Mouse (Mus musculus): ENCODE data around the gene Sipa1l3.

Sipa1l3 gene

DNA sequence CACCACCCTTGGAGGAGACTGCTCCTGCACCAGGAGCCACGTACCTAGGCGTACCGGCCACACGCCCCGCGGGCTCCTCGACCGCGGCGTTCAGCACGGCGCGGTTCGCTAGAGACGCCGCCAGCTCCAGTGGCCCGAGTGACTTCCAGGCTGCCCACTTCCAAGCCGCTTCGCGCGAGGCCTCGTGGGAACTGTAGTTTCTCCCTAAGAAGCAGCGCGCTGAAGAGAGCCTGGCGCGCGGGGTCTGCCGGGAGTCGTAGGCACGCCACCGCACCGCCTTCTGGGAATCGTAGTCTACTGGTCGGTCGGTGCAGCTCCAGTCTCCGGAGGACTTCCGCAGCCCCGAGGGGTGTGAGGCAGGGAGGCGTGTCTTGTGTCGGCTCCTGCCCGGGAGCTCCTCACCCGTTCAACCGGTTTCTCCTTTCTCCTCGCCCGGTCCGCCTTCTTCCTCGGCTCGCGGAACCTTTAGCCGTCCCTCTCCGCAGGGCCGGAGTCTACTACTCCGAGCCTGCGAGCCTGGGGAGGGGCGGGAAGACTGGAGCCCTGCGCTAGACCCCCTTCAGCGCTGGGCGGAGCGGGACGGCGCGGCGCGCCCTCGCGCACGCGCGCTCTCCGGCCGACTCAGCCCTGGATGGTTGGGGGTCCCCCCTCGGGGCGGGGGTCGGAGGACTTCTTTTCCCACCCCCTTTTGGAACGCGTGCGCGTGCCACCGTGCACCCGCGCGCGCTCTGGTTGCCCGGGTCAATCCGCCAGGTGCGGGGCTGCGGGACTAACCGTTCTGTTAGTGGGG, at the start of gene Sipa1l3:
Sipa1l3 (minus strand) TSS at position 221 of the 790 bp plus-strand sequence.
- in situ Hi-C loops (cut with MboI; ENCODE audit: unreplicated experiment in 2 of 2), result no loop called here

- in situ Hi-C loops (cut with MboI; ENCODE audit: unreplicated experiment in 2 of 2), result loop anchor here in 1 of 2 experiments (25.0 kb wide), 2 partner anchors 1076 to 1451 kb away; no protein-coding TSS in a partner anchor
Measured at GRCm38 (mm10) chr7:29563006-29563405, 44.6 kb upstream of the Sipa1l3 start.

DNA sequence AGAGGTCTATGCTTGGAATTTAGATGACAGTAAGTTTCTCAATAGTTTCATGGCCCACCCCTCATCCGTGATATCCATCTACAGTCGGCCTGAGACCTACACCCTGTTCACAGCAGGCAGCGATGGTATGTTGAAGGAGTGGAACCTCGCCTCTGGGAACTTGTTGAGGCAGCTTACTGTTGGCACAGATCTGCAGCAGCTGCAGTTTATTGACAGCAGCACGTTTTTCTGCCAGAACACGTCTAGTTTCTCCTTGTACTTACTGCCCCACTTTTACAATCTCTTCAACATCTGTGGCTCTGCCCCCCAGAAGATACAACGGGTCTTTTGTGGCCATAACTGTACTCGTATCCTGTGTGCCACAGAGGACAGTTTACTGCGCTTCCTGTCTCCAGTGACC, 42.6 kb upstream of the Sipa1l3 start:
- in situ Hi-C loops (cut with MboI; ENCODE audit: unreplicated experiment in 2 of 2), result loop anchor here in 1 of 2 experiments (25.0 kb wide), 2 partner anchors 1074 to 1449 kb away; no protein-coding TSS in a partner anchor

DNA sequence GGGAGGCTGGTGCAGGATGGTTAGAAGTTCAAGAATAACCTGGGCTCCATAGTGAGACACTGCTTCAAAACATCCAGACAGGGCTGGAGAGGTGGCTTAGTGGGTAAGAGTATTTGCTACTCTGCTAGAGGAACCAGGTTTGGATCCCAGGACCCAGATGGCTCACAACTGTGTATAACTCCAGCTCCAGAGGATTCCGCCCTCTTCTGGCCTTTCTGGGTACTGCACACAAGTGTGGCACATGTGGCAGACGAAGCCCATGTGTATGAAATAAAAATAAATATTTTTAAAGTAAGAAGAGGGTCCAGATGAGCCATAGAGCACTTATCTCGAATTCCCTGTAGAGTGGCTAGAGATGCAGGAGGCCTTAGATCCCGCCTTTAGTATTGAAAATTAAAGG, 40.8 kb upstream of the Sipa1l3 start:
- in situ Hi-C loops (cut with MboI; ENCODE audit: unreplicated experiment in 2 of 2), result loop anchor here in 1 of 2 experiments (25.0 kb wide), 2 partner anchors 1072 to 1447 kb away; no protein-coding TSS in a partner anchor

DNA sequence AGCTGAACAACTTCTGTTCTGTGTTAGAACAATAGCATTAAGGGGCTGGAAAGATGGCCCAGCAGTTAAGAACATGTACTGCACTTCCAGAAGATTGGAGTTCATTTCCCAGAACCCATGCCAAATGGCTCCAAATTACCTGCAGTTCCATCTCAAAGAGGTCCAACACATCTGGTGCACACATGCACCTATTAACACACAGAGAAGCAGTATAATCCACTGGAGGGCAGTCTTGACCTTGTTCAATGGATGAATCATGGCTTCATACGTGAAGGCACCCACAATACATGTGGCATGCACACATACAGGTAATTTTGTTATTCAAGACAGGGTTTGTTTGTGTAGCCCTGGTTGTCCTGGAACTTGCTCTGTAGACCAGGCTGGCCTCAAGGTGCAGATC, 40.3 kb upstream of the Sipa1l3 start:
- in situ Hi-C loops (cut with MboI; ENCODE audit: unreplicated experiment in 2 of 2), result loop anchor here in 1 of 2 experiments (25.0 kb wide), 2 partner anchors 1071 to 1446 kb away; no protein-coding TSS in a partner anchor

GRCm38 (mm10) chr7:29556283-29556682, 37.8 kb upstream of the Sipa1l3 start:
- in situ Hi-C loops (cut with MboI; ENCODE audit: unreplicated experiment in 2 of 2), result loop anchor here in 1 of 2 experiments (25.0 kb wide), 2 partner anchors 1069 to 1444 kb away; no protein-coding TSS in a partner anchor

DNA sequence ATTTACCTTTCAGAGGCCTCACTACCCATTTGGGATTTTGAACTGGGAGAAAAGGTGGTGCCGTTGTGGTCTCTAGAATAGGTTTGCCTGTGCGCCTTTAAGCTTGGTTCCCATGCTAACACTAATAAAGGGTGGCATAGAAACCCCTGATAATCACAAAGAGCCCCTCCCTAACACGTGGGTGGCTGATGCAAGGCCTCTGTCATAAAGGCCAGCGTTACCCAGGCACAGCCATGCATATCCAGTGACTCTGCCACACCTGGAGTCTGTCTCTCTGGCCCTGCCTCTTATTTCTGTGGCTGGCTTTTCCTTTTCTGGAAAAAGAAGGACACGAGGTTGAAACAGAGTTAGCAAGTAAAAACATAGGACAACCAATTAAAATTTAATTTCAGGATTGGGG, 37.1 kb upstream of the Sipa1l3 start:
- in situ Hi-C loops (cut with MboI; ENCODE audit: unreplicated experiment in 2 of 2), result loop anchor here in 1 of 2 experiments (25.0 kb wide), 2 partner anchors 1068 to 1443 kb away; no protein-coding TSS in a partner anchor

DNA sequence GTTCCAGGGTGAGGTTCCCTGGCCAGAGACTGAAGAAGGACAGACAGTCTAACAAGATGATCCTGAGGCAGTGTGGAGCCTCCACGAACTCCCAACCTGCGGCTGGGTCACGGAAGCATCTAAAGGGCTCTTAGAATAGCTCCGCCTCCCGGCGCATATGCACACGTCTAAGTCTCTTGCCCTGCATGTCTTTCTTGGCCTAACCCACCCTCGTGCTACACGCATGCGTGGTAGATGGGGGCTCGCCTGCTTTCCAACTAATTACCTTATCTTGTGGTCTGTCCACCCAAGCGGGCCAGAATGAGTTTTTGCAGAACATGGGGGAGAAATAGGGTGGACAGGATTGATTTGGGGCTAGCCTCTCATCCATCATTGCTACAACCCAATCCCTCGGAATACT, 36.6 kb upstream of the Sipa1l3 start:
- in situ Hi-C loops (cut with MboI; ENCODE audit: unreplicated experiment in 2 of 2), result loop anchor here in 1 of 2 experiments (25.0 kb wide), 2 partner anchors 1068 to 1443 kb away; no protein-coding TSS in a partner anchor

- in situ Hi-C loops (cut with MboI; ENCODE audit: unreplicated experiment in 2 of 2), result loop anchor here in 1 of 2 experiments (25.0 kb wide), 2 partner anchors 1063 to 1438 kb away; no protein-coding TSS in a partner anchor
Measured at GRCm38 (mm10) chr7:29550691-29551090, 32.2 kb upstream of the Sipa1l3 start.

DNA sequence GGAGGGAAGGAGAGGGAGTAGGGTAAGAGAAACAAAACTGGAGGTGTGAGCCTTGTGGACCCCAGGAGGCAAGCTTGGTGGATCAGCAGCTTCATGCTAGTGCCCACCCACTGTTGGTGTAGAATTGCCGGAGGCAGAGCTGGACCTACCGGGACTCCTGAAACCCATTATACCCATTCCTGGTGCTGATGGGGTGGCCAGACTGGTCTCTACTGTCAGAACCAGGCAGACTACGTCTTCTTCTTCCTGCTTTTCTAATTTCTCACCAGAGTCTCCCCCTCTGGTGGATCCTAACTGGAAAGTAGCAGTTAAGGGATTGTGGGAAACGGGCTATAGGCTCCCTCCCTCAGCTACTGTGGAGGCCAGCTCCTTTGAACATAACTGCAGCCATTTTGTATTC, 23.2 kb upstream of the Sipa1l3 start:
- in situ Hi-C loops (cut with MboI; ENCODE audit: unreplicated experiment in 2 of 2), result loop anchor here in 1 of 2 experiments (25.0 kb wide), 1 partner anchor 854 kb away; the partner anchor contains the start of gene Fbxo27

DNA sequence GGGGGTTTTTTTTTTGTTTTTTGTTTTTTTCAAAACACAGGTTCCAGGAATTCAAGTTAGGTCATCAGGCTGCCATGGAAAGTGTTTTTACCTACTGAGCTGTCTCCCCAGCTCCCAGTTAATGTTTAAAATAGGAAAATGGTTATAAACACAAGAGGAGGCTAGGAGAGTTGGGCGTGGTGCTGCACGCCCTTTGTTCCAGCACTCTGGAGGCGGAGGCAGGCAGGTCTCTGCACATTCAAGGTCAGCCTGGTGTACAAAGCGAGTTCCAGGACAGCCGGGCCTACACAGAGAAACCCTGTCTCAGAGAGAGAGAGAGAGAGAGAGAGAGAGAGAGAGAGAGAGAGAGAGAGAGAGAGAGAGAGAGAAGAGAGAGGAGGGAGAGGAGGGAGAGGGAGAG, 22.7 kb upstream of the Sipa1l3 start:
- in situ Hi-C loops (cut with MboI; ENCODE audit: unreplicated experiment in 2 of 2), result loop anchor here in 1 of 2 experiments (25.0 kb wide), 1 partner anchor 854 kb away; the partner anchor contains the start of gene Fbxo27

GRCm38 (mm10) chr7:29540631-29541030, 22.2 kb upstream of the Sipa1l3 start:
- in situ Hi-C loops (cut with MboI; ENCODE audit: unreplicated experiment in 2 of 2), result loop anchor here in 1 of 2 experiments (25.0 kb wide), 1 partner anchor 853 kb away; the partner anchor contains the start of gene Fbxo27

GRCm38 (mm10) chr7:29523700-29524099, 5.3 kb upstream of the Sipa1l3 start:
- in situ Hi-C loops (cut with MboI; ENCODE audit: unreplicated experiment in 2 of 2), result loop anchor here (5.0 to 10.0 kb wide), 6 partner anchors 141 to 471 kb away; partner anchors contain the start of gene Dpf1 (in 1 of the 2)

GRCm38 (mm10) chr7:29521841-29522575, 3.6 kb upstream of the Sipa1l3 start:
- in situ Hi-C loops (cut with MboI; ENCODE audit: unreplicated experiment in 2 of 2), result loop anchor here (5.0 to 10.0 kb wide), 6 partner anchors 140 to 470 kb away; partner anchors contain the start of gene Dpf1 (in 1 of the 2)

DNA sequence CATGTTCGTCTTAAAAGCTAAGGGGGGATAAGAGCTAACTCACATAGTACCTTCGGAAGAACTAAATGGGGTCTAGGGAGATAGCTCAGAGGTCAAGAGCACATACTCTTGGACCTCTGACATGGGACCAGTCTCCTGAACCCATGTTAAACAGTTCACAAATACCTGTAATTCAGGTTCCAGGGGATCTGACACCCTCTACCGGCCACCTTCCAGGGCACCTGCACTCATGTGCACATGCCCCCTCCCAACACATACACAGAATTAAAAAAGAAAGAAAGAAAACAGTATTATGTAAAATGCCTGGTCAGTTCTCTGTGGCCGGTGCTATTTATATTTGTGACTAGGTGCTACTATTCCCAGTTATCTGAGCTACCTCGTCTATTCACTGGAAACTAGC, 2.9 kb upstream of the Sipa1l3 start:
- in situ Hi-C loops (cut with MboI; ENCODE audit: unreplicated experiment in 2 of 2), result loop anchor here (5.0 to 10.0 kb wide), 6 partner anchors 139 to 469 kb away; partner anchors contain the start of gene Dpf1 (in 1 of the 2)

DNA sequence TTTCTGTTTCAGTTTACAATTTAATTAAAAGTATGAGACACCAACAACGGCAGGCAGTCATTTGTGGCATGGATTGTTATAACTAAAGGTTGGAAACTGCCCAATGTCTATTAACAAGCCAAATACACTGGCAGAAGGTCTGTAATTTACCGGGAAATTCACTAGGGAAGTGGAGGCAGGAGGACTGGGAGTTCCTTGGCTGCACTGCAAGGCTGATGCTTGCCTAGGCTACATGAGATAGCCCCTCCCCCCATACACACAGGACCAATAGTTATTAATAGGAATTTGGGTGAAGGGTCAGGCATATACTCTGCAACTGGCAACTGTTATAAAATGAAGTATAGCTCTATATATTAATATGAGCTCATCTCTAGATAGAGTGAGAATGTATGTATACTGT, 2.4 kb upstream of the Sipa1l3 start:
- in situ Hi-C loops (cut with MboI; ENCODE audit: unreplicated experiment in 2 of 2), result loop anchor here (5.0 to 10.0 kb wide), 6 partner anchors 138 to 468 kb away; partner anchors contain the start of gene Dpf1 (in 1 of the 2)

DNA sequence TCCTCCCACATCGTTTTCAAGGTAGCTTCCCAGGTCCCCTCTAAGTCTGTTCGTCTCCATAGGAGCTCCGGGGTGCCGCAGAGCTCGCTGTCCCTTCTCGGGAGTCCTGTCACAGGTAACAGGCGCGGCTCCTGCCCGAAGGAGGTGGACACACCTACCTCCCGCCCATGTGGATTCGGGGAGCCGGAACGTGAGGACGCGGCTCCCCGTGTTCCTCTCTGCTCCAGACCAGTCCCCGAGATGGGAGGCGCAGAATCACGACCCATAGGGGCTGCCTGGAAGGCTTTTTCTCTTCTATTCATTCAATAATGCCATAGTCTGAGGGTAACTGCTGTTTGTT, 740 bp upstream of the Sipa1l3 start:
- in situ Hi-C loops (cut with MboI; ENCODE audit: unreplicated experiment in 2 of 2), result no loop called here

- in situ Hi-C loops (cut with MboI; ENCODE audit: unreplicated experiment in 2 of 2), result no loop called here
Measured at GRCm38 (mm10) chr7:29518054-29518420, 404 bp downstream of the Sipa1l3 start.

DNA sequence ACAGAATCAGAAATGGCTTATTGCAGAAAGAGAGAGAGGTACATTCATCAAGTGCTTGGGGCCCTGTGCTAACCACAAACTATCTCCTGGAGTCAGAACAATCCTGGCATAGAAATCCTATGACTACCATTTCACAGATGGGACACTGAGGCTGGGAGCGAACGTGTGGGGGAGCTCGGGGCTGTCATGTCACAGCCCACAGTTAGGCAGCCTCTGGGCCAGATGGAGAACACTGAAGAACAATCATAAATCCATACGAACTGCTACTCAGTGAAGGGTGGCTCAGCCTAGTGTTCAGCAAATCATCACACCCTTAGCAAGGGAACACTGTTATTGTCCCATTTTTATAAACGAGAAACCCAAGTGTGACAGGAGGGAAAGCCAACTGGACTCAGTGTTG, 1.3 kb downstream of the Sipa1l3 start:
- in situ Hi-C loops (cut with MboI; ENCODE audit: unreplicated experiment in 2 of 2), result no loop called here

DNA sequence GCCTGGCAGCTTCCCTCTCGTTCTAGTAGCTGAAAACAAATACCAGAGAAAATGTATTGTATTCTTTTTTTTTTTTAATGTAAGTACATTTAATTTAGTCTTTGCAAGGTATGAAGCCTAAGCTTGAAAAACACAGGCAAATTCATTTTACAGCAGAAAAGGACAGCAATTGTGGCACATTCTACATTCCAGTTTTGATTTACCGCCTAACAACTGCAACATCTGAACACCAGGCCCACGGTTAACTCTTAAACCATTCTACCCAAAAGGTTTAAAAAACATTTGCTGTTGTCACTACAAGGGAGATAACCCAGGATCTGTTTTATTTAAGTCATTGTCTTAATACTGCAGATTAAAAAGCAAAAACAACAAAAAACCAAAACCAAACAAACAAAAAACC, 2.8 kb downstream of the Sipa1l3 start:
- in situ Hi-C loops (cut with MboI; ENCODE audit: unreplicated experiment in 2 of 2), result no loop called here

All from v-Abl transformed pro-B cells (cell line).